Mouse (Mus musculus) embryonic facial prominence, embryonic 14.5 days (tissue): Measurements from ENCODE around the gene Paxx. TPM values are rescaled to one million over a fixed set of nuclear protein-coding genes. Genes with fewer than 3 reads are reported as not detected.

ENCODE experiments used
- ATAC-seq: fragments of 200-750 bp; cut with Nextera tagmentation; 2 replicates; pipeline ENCODE4 v1.8.0; 2017; ENCODE audit warnings: low read depth, moderate number of reproducible peaks, moderate TSS enrichment
- DNase-seq: peaks from one replicate; pipeline ENCODE4 v3.0.0-alpha.2; 2015; ENCODE audit warnings: low spot score
- H3K27ac ChIP-seq: fragments of 300-500 bp; sonication (generic); replicated peaks from 2 replicates; pipeline ENCODE4 v1.5.1; 2014; ENCODE audit warnings: low read depth, mild to moderate bottlenecking, low read length, moderate library complexity
- H3K27me3 ChIP-seq: fragments of 300-500 bp; sonication (generic); replicated peaks from 2 replicates; pipeline ENCODE4 v1.6.1; 2014; ENCODE audit warnings: low read length; ENCODE audit not compliant: control insufficient read depth, insufficient read depth
- H3K36me3 ChIP-seq: fragments of 300-500 bp; sonication (generic); 2 replicates; pipeline ENCODE4 v1.6.1; 2014; ENCODE audit warnings: low read length, mixed read lengths; ENCODE audit not compliant: control insufficient read depth, insufficient read depth
- H3K4me1 ChIP-seq: fragments of 300-500 bp; sonication (generic); 2 replicates; pipeline ENCODE4 v1.6.1; 2014; ENCODE audit warnings: antibody characterized with exemption, low read length; ENCODE audit not compliant: control insufficient read depth, insufficient read depth
- H3K4me2 ChIP-seq: fragments of 300-500 bp; sonication (generic); 2 replicates; pipeline ENCODE4 v1.6.1; 2014; ENCODE audit warnings: low read depth, mild to moderate bottlenecking, low read length, moderate library complexity, mixed read lengths
- H3K4me3 ChIP-seq: fragments of 300-500 bp; sonication (generic); 2 replicates; pipeline ENCODE4 v1.5.1; 2014; ENCODE audit warnings: low read depth, mild to moderate bottlenecking, low read length
- H3K9ac ChIP-seq: fragments of 300-500 bp; sonication (generic); 2 replicates; pipeline ENCODE4 v1.6.1; 2014; ENCODE audit warnings: low read depth, mild to moderate bottlenecking, low read length, moderate library complexity, mixed read lengths
- H3K9me3 ChIP-seq: fragments of 300-500 bp; sonication (generic); 2 replicates; pipeline ENCODE4 v1.6.1; 2016; ENCODE audit warnings: low read length; ENCODE audit not compliant: control insufficient read depth
- WGBS: fragments of 180-500 bp; shearing (Covaris S2); extraction: QIAGEN DNeasy Blood & Tissue Kit; methylation state at CpG from one replicate; pipeline ENCODE4 v1.1.7; 2014; 5-methylcytosine and 5-hydroxymethylcytosine counted together
- polyA plus RNA-seq: library from polyadenylated mRNA; unstranded; fragments of >200 nt; fragmentation: Nextera tagmentation; extraction: Ambion mirVana; gene quantifications from 2 replicates; pipeline ENCODE4 v1.2.1, GENCODE M21; 2014

Paxx gene
- polyA plus RNA-seq: 39.3 and 41.7 TPM in 2 replicates

DNA sequence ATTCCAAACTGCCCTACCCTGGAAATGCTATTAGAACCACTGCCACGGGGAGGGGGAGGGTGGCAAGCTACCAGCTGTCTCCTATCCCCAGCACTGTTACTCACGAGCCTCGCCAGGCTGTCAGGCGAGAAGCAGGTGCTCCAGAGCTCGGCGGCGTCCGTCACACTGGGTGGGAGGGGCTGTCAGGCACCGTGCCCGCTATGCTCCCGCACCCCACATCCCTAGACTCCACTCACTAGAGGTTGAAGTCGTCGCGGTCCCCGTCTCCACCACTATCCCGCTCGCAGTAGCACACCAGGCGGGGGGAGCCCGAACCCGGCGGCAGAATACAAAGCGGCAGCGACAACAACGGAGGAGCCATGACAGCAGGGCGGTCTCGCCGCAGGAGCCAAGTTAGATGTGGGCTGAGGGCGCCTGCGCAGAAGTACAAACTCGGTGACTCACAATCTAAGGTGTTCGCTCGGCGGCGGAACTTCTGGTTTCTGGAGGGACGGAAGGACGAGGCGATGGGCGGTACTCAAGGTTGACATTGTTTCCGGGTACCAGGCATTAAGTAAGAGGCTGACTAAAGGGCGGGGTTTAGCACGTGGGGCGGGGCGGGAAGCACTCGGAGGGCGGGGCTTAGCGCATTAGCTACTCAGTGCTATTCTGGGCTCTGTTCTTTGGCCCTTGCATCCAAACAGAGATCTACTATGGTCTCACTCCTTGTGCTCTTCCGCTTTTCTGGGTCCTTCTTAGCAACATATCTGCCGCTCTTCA, at the start of gene Paxx:
Paxx (minus strand) TSS at position 544 of the 759 bp plus-strand sequence.
- Histone ChIP-seq H3K36me3 (no peaks in the 10 kb centered on the region), H3K27me3 (no peaks in the 10 kb centered on the region), H3K9ac (peak within 1 kb of the TSS; percentile 80), H3K4me2 (peak within 1 kb of the TSS; percentile 70), H3K9me3 (no peaks in the 10 kb centered on the region), H3K4me1 (peaks cover 10% of the 10 kb centered on the region; the same call in 1 of the 2 replicates), H3K4me3 (peak within 1 kb of the TSS; percentile 75), H3K27ac (peak within 1 kb of the TSS; percentile 90)
- DNase-seq (peak; percentile 98), ATAC-seq (peak; percentile 93)
- WGBS: 1% methylated on average over 37 of the region's 48 CpGs

GRCm38 (mm10) chr2:25509912-25510311, 49.0 kb upstream of the Paxx start:
- ATAC-seq: no peak
- H3K9me3 ChIP-seq: no peaks in the 10 kb centered on the region
- WGBS: 63% methylated on average over 3 of the region's 3 CpGs
- no peak overlapping the region for H3K9ac ChIP-seq
- H3K27me3 ChIP-seq: no peaks in the 10 kb centered on the region
- H3K4me3 ChIP-seq: no peak overlapping the region
- no peak overlapping the region for H3K4me2 ChIP-seq
- no peak overlapping the region for H3K27ac ChIP-seq
- no peaks in the 10 kb centered on the region for H3K4me1 ChIP-seq
- no peak for DNase-seq
- peaks cover 12% of the 10 kb centered on the region for H3K36me3 ChIP-seq

- no peak overlapping the region for H3K4me2 ChIP-seq
- no peaks in the 10 kb centered on the region for H3K9me3 ChIP-seq
- peaks cover 32% of the 10 kb centered on the region for H3K36me3 ChIP-seq
- H3K27me3 ChIP-seq: no peaks in the 10 kb centered on the region
- no peak overlapping the region for H3K4me3 ChIP-seq
- peak; percentile 21 for DNase-seq
- H3K9ac ChIP-seq: no peak overlapping the region
- WGBS: 34% methylated on average over 5 of the region's 5 CpGs
- peaks cover 2% of the 10 kb centered on the region for H3K4me1 ChIP-seq
- no peak overlapping the region for H3K27ac ChIP-seq
- peak; percentile 35; the same call in 1 of the 2 replicates for ATAC-seq
Observed at GRCm38 (mm10) chr2:25506964-25507363, 46.1 kb upstream of the Paxx start.

DNA sequence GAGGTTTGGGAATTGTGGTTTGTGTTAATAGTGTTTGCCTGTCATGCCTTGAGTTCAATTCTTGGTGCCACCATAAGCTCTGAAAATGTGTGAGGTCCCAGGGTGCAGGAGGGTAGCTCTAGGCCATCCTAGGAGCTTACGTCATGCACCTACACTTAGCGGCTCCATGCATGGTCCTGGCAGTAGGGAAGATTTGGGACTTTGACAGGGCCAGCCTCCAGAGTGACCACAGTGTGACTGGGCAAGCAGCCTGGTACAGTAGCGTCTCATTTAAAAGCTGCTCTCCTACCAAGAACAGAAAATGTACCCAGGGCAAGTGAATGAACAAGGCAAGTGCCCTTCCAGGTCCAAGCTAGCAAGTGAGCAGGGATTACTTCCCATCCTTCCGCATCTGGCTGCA, 45.0 kb upstream of the Paxx start:
- Histone ChIP-seq H3K36me3 (peaks cover 32% of the 10 kb centered on the region), H3K27ac (no peak overlapping the region), H3K9me3 (no peaks in the 10 kb centered on the region), H3K4me1 (peaks cover 9% of the 10 kb centered on the region), H3K9ac (no peak overlapping the region), H3K4me2 (no peak overlapping the region), H3K27me3 (no peaks in the 10 kb centered on the region), H3K4me3 (no peak overlapping the region)
- DNase-seq (no peak), ATAC-seq (no peak)
- WGBS: 93% methylated on average over 4 of the region's 4 CpGs

DNA sequence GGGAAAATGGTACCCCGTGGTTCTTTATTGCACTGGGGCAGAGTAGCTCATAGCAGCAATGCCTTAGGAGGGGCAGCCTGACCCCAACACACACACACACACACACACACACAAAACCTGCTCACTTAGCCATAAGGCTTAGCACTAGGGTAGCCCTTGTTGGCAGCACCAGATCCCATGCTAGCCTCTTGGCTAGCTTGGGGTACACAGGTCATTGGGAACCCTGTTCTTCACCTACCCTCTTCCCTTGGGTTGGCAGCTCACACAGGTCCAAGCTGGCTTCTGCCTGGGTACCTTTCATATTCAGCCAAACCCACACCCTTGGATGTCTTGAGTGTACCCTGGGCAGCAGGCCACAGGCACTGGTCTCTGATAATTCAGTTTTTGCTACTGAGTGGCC, 44.1 kb upstream of the Paxx start:
- no peak overlapping the region for H3K4me3 ChIP-seq
- H3K9me3 ChIP-seq: no peaks in the 10 kb centered on the region
- H3K27me3 ChIP-seq: no peaks in the 10 kb centered on the region
- no peak overlapping the region for H3K9ac ChIP-seq
- 100% methylated on average over 1 of the region's 1 CpGs for WGBS
- H3K4me2 ChIP-seq: no peak overlapping the region
- DNase-seq (no peak), ATAC-seq (no peak)
- peaks cover 9% of the 10 kb centered on the region for H3K4me1 ChIP-seq
- H3K36me3 ChIP-seq: peaks cover 32% of the 10 kb centered on the region
- H3K27ac ChIP-seq: no peak overlapping the region

DNA sequence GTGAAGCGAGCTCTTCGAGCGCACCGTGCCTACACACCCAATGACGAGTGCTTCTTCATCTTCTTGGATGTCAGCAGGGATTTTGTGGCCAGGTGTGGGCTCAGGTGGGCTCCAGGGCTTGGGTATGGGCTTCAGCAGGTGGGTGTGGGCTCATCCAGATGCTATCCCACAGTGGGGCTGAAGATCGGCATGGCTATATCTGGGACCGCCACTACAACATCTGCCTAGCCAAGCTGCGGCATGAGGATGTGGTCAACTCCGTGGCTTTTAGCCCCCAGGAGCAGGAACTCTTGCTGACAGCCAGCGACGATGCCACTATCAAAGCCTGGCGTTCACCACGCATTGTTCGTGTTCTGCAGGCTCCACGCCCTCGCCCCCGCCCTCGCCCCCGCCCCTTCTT, 43.6 kb upstream of the Paxx start:
- 96% methylated on average over 19 of the region's 19 CpGs for WGBS
- Histone ChIP-seq H3K9ac (no peak overlapping the region), H3K9me3 (no peaks in the 10 kb centered on the region), H3K4me1 (peaks cover 9% of the 10 kb centered on the region), H3K27ac (no peak overlapping the region), H3K4me3 (no peak overlapping the region), H3K4me2 (no peak overlapping the region), H3K27me3 (no peaks in the 10 kb centered on the region), H3K36me3 (peaks cover 32% of the 10 kb centered on the region)
- ATAC-seq (no peak), DNase-seq (no peak)

DNA sequence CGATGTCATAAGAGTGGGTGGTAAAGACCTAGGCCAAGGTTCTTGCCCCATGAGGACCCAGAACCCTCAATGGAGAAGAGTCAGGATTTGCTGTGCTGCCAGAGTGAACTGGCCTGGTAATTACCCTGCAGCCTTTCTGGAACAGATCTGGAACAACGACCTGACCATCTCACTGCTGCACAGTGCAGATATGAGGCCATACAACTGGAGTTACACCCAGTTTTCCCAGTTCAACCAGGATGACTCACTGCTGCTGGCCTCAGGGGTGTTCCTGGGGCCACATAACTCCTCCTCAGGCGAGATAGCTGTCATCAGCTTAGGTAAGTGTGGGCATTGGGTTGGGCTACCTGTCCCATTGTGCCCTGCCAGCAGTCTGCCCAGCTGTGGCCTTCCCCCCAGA, 41.8 kb upstream of the Paxx start:
- no peaks in the 10 kb centered on the region for H3K9me3 ChIP-seq
- H3K27me3 ChIP-seq: no peaks in the 10 kb centered on the region
- H3K4me1 ChIP-seq: peaks cover 9% of the 10 kb centered on the region
- 68% methylated on average over 3 of the region's 3 CpGs for WGBS
- no peak overlapping the region for H3K4me2 ChIP-seq
- H3K27ac ChIP-seq: no peak overlapping the region
- DNase-seq (no peak), ATAC-seq (no peak)
- no peak overlapping the region for H3K9ac ChIP-seq
- H3K36me3 ChIP-seq: peaks cover 32% of the 10 kb centered on the region
- no peak overlapping the region for H3K4me3 ChIP-seq

- DNase-seq: no peak
- ATAC-seq: no peak
- Histone ChIP-seq H3K4me2 (peak within 1 kb of the TSS; percentile 94), H3K4me1 (peaks cover 9% of the 10 kb centered on the region), H3K4me3 (peak within 1 kb of the TSS; percentile 76), H3K9ac (peak within 1 kb of the TSS; percentile 93), H3K9me3 (no peaks in the 10 kb centered on the region), H3K27ac (peak within 1 kb of the TSS; percentile 66), H3K27me3 (no peaks in the 10 kb centered on the region), H3K36me3 (peaks cover 32% of the 10 kb centered on the region)
- WGBS: 77% methylated on average over 19 of the region's 20 CpGs
Observed at GRCm38 (mm10) chr2:25501593-25502486, 40.9 kb upstream of the Paxx start, which contains the start of gene C8g. Gene C8g, minus strand, starts transcription at chr2:25501719.
